Mouse (Mus musculus) neural tube, embryonic 14.5 days (tissue): Measurements from ENCODE around the gene Cckbr. TPM values are rescaled to one million over a fixed set of nuclear protein-coding genes. Genes with fewer than 3 reads are reported as not detected.
"Not testable (repeated sequence)": the region's sequence is repeated elsewhere in the genome, so short reads cannot be mapped to it uniquely, and the experiment has no call there.

Source experiments
- ATAC-seq: fragments of 200-750 bp; cut with Nextera tagmentation; 2 replicates; pipeline ENCODE4 v1.8.0; 2017; ENCODE audit warnings: low read depth, mild to moderate bottlenecking, moderate TSS enrichment, moderate library complexity
- H3K27ac ChIP-seq: fragments of 300-500 bp; sonication (generic); 2 replicates; pipeline ENCODE4 v1.5.1; 2014; ENCODE audit warnings: low read depth, mild to moderate bottlenecking, control low read depth, low read length, moderate library complexity, mixed read lengths
- H3K27me3 ChIP-seq: fragments of 300-500 bp; sonication (generic); 2 replicates; pipeline ENCODE4 v1.6.1; 2014; ENCODE audit warnings: low read length; ENCODE audit not compliant: control insufficient read depth, insufficient read depth
- H3K36me3 ChIP-seq: fragments of 300-500 bp; sonication (generic); 2 replicates; pipeline ENCODE4 v1.6.1; 2014; ENCODE audit warnings: low read length, mixed read lengths; ENCODE audit not compliant: control insufficient read depth, insufficient read depth
- H3K4me1 ChIP-seq: fragments of 300-500 bp; sonication (generic); 2 replicates; pipeline ENCODE4 v1.6.1; 2014; ENCODE audit warnings: low read length; ENCODE audit not compliant: control insufficient read depth, insufficient read depth
- H3K4me2 ChIP-seq: fragments of 300-500 bp; sonication (generic); 2 replicates; pipeline ENCODE4 v1.6.1; 2014; ENCODE audit warnings: mild to moderate bottlenecking, low read depth, low read length, control low read depth
- H3K4me3 ChIP-seq: fragments of 300-500 bp; sonication (generic); 2 replicates; pipeline ENCODE4 v1.5.1; 2014; ENCODE audit warnings: low read depth, low read length, control low read depth, mixed read lengths
- H3K9ac ChIP-seq: fragments of 300-500 bp; sonication (generic); replicated peaks from 2 replicates; pipeline ENCODE4 v1.6.1; 2014; ENCODE audit warnings: low read depth, mild to moderate bottlenecking, control low read depth, low read length, mixed read lengths
- H3K9me3 ChIP-seq: fragments of 300-500 bp; sonication (generic); 2 replicates; pipeline ENCODE4 v1.6.1; 2016; ENCODE audit warnings: low read length; ENCODE audit not compliant: control insufficient read depth
- WGBS: fragments of 180-500 bp; shearing (Covaris S2); extraction: QIAGEN DNeasy Blood & Tissue Kit; methylation state at CpG from one replicate; pipeline ENCODE4 v1.1.7; 2014; 5-methylcytosine and 5-hydroxymethylcytosine counted together
- polyA plus RNA-seq: library from polyadenylated mRNA; unstranded; fragments of >200 nt; fragmentation: Nextera tagmentation; extraction: Ambion mirVana; gene quantifications from 2 replicates; pipeline ENCODE4 v1.2.1, GENCODE M21; 2014

Gene Cckbr
- polyA plus RNA-seq, 1 experiment from 2014 or later = 4.4 TPM

GRCm38 (mm10) chr7:105399935-105400624, 25.5 kb upstream of the Cckbr start, which contains the start of gene Fam160a2:
Fam160a2 (minus strand) TSS chr7:105400054.
- peak; percentile 99 for ATAC-seq
- Histone ChIP-seq H3K4me1 (peaks cover 9% of the 10 kb centered on the region), H3K4me3 (peak within 1 kb of the TSS; percentile 77), H3K4me2 (peak within 1 kb of the TSS; percentile 59), H3K36me3 (no peaks in the 10 kb centered on the region), H3K27ac (peak within 1 kb of the TSS; percentile 75), H3K27me3 (no peaks in the 10 kb centered on the region), H3K9ac (peak within 1 kb of the TSS; percentile 76), H3K9me3 (no peaks in the 10 kb centered on the region)
- under 1% methylated on average over 51 of the region's 55 CpGs for WGBS

GRCm38 (mm10) chr7:105404268-105404667, 21.3 kb upstream of the Cckbr start, which contains the start of gene Cnga4:
Cnga4 (plus strand) TSS chr7:105404568.
- H3K36me3 ChIP-seq = no peaks in the 10 kb centered on the region
- ATAC-seq = no peak
- WGBS = 73% methylated on average over 5 of the region's 5 CpGs
- no peak within 1 kb of the TSS for H3K27ac ChIP-seq
- no peak within 1 kb of the TSS for H3K4me3 ChIP-seq
- H3K27me3 ChIP-seq = no peaks in the 10 kb centered on the region
- no peak within 1 kb of the TSS for H3K4me2 ChIP-seq
- no peak within 1 kb of the TSS for H3K9ac ChIP-seq
- H3K9me3 ChIP-seq = no peaks in the 10 kb centered on the region
- peaks cover 3% of the 10 kb centered on the region; the same call in 1 of the 2 replicates for H3K4me1 ChIP-seq

GRCm38 (mm10) chr7:105406322-105406721, 19.2 kb upstream of the Cckbr start:
- Histone ChIP-seq H3K4me2 (no peak overlapping the region), H3K9me3 (no peaks in the 10 kb centered on the region), H3K9ac (no peak overlapping the region), H3K27ac (no peak overlapping the region), H3K27me3 (no peaks in the 10 kb centered on the region), H3K4me3 (no peak overlapping the region), H3K36me3 (no peaks in the 10 kb centered on the region), H3K4me1 (no peaks in the 10 kb centered on the region)
- no peak for ATAC-seq
- 71% methylated on average over 1 of the region's 1 CpGs for whole genome bisulfite sequencing

GRCm38 (mm10) chr7:105411874-105412632, 13.5 kb upstream of the Cckbr start:
- not testable (repeated sequence) for H3K4me3 ChIP-seq, H3K36me3 ChIP-seq, H3K9me3 ChIP-seq, H3K27me3 ChIP-seq, H3K4me2 ChIP-seq, H3K27ac ChIP-seq, H3K4me1 ChIP-seq, H3K9ac ChIP-seq
- 56% methylated on average over 8 of the region's 8 CpGs for WGBS
- ATAC-seq = peak; percentile 65

GRCm38 (mm10) chr7:105414385-105414784, 11.1 kb upstream of the Cckbr start:
- Histone ChIP-seq H3K4me3 (no peak overlapping the region), H3K36me3 (no peaks in the 10 kb centered on the region), H3K4me2 (no peak overlapping the region), H3K27me3 (no peaks in the 10 kb centered on the region), H3K4me1 (no peaks in the 10 kb centered on the region), H3K9me3 (no peaks in the 10 kb centered on the region), H3K27ac (no peak overlapping the region), H3K9ac (no peak overlapping the region)
- WGBS = 50% methylated on average over 6 of the region's 6 CpGs
- ATAC-seq = no peak

- H3K4me3 ChIP-seq = no peak overlapping the region
- no peaks in the 10 kb centered on the region for H3K27me3 ChIP-seq
- no peak overlapping the region for H3K4me2 ChIP-seq
- no peaks in the 10 kb centered on the region for H3K4me1 ChIP-seq
- H3K9me3 ChIP-seq = no peaks in the 10 kb centered on the region
- WGBS = 90% methylated on average over 7 of the region's 7 CpGs
- H3K36me3 ChIP-seq = no peaks in the 10 kb centered on the region
- H3K9ac ChIP-seq = no peak overlapping the region
- H3K27ac ChIP-seq = no peak overlapping the region
- no peak for ATAC-seq
Observed at GRCm38 (mm10) chr7:105416529-105416928, 9.0 kb upstream of the Cckbr start.

GRCm38 (mm10) chr7:105418106-105418505, 7.4 kb upstream of the Cckbr start:
- no peaks in the 10 kb centered on the region for H3K4me1 ChIP-seq
- no peak for ATAC-seq
- no peak overlapping the region for H3K27ac ChIP-seq
- no peak overlapping the region for H3K4me2 ChIP-seq
- no peaks in the 10 kb centered on the region for H3K9me3 ChIP-seq
- WGBS = 78% methylated on average over 5 of the region's 5 CpGs
- no peak overlapping the region for H3K4me3 ChIP-seq
- H3K9ac ChIP-seq = no peak overlapping the region
- H3K27me3 ChIP-seq = no peaks in the 10 kb centered on the region
- H3K36me3 ChIP-seq = no peaks in the 10 kb centered on the region

GRCm38 (mm10) chr7:105420903-105421302, 4.6 kb upstream of the Cckbr start:
- Histone ChIP-seq H3K27ac (no peak overlapping the region), H3K4me3 (no peak overlapping the region), H3K27me3 (0 out of 2 replicates have a peak, but pooled peaks cover 2% of the 10 kb centered on the region), H3K9ac (no peak overlapping the region), H3K36me3 (no peaks in the 10 kb centered on the region), H3K9me3 (no peaks in the 10 kb centered on the region), H3K4me1 (no peaks in the 10 kb centered on the region), H3K4me2 (no peak overlapping the region)
- ATAC-seq = no peak
- 70% methylated on average over 2 of the region's 2 CpGs for WGBS

- 0 out of 2 replicates have a peak, but pooled peaks cover 2% of the 10 kb centered on the region for H3K27me3 ChIP-seq
- H3K27ac ChIP-seq = no peak overlapping the region
- no peaks in the 10 kb centered on the region for H3K4me1 ChIP-seq
- H3K4me2 ChIP-seq = no peak overlapping the region
- no peak for ATAC-seq
- no peaks in the 10 kb centered on the region for H3K36me3 ChIP-seq
- no peak overlapping the region for H3K4me3 ChIP-seq
- 34% methylated on average over 5 of the region's 5 CpGs for WGBS
- no peaks in the 10 kb centered on the region for H3K9me3 ChIP-seq
- H3K9ac ChIP-seq = no peak overlapping the region
Observed at GRCm38 (mm10) chr7:105424368-105424767, 1.2 kb upstream of the Cckbr start.
